Mouse (Mus musculus) cerebellum, adult 2 months (tissue): ENCODE results near the gene Fkbp2.

ENCODE experiments used
- CTCF ChIP-seq: fragments of 200-500 bp; IDR thresholded peaks from 2 replicates; pipeline ENCODE4 v1.5.1; 2011; ENCODE audit warnings: low read depth, mild to moderate bottlenecking, control low read depth, low read length, moderate library complexity, borderline replicate concordance; ENCODE audit not compliant: insufficient read depth
- POLR2A ChIP-seq: fragments of 200-500 bp; IDR thresholded peaks from 2 replicates; pipeline ENCODE4 v1.6.1; 2011; ENCODE audit warnings: low read length, control low read depth, borderline replicate concordance; ENCODE audit not compliant: insufficient read depth

GRCm38 (mm10) chr19:6993011-6993770 is 12.9 kb upstream of the Fkbp2 start:
- no peak for TF ChIP-seq POLR2A
- no peak for TF ChIP-seq CTCF
